Mouse (Mus musculus): ENCODE data around the gene Akap5. TPM values are rescaled to one million over a fixed set of nuclear protein-coding genes. Genes with fewer than 3 reads are reported as not detected.

Akap5 gene
- polyA plus RNA-seq (2015; fragmentation: Nextera tagmentation; extraction: Ambion mirVana): 2.6 and 2.8 TPM in 2 replicates

DNA sequence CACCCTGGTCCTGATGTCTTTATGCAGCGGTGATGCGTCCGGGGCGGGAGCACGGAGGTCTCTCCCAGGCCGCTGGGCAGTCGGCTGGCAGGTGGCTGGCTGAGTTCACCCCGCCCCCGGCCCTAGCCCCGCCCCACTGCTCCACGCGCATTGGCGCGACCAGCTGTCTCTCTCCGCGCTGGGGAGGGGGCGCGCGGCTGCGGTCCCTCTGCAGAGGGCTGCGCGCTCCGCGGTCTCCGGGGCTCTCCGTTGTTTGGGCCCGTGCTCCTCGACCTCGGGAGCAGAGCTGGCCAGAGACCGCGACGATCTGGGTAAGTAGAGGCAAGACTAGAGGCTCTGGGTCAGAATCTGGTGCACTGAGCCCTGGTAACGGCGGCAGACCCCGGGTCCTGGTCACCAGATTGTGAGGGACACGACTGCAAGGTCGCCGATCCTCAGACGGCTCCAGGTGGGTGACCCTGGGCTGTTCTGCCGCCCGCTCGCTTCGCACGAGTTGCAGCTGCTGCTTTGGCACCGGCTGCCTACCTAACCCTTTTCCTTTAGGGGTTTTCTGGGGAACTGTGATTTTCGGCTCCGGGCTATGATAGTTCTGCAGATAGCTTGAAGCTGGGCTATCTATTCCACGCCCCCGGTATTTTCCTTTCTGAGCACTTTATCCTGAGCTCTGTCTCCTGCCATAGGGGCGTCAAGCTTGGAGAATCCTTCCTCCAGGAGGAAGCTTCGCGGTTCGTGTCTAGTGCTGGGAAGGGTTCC is at the start of gene Akap5:
Gene Akap5 (plus strand): TSS at position 213 of the 753 bp plus-strand sequence.
- ATAC-seq: peak; percentile 94
- H3K4me1 ChIP-seq (ENCODE audit: control insufficient read depth, insufficient read depth, low read length): peaks cover 4% of the 10 kb centered on the region; the same call in 1 of the 2 replicates
- WGBS: 2% methylated on average over 53 of the region's 53 CpGs

DNA sequence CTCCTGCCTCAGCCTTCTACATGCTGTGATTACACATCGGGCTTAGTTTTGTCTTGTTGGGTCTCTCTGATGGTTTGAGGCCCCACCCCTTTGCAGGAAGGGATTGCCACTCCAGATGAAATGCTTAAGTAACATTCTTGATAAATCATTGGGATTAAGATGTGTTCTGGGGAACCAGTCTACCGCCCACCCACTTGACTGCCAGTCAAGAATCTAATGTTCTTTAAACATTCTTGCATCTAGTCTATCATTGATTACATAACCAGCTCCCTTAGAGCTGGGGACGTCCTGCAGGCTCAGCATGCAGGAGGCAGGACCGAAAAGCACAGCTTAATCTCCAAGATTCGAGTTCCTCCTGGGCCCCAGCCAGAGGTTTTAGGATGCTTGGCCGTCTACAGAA is 46.5 kb upstream of the Akap5 start:
- Histone ChIP-seq H3K27ac (ENCODE audit: low read length) (no peak overlapping the region), H3K36me3 (ENCODE audit: control insufficient read depth, insufficient read depth, low read length) (peaks cover 8% of the 10 kb centered on the region), H3K27me3 (replicated peaks; ENCODE audit: control insufficient read depth, insufficient read depth, low read length) (no peaks in the 10 kb centered on the region), H3K4me1 (ENCODE audit: control insufficient read depth, insufficient read depth, low read length) (no peaks in the 10 kb centered on the region; the same call in 1 of the 2 replicates), H3K9ac (ENCODE audit: low read depth, low read length) (no peak overlapping the region), H3K4me2 (ENCODE audit: low read depth, low read length) (no peak overlapping the region), H3K9me3 (ENCODE audit: control insufficient read depth, low read length) (no peaks in the 10 kb centered on the region), H3K4me3 (ENCODE audit: low read length) (no peak overlapping the region)
- ATAC-seq: no peak
- WGBS: 61% methylated on average over 6 of the region's 6 CpGs

More for the DNA sequence above, at the start of gene Akap5:
- H3K27ac ChIP-seq (ENCODE audit: low read length): no peak within 1 kb of the TSS
- no peaks in the 10 kb centered on the region for H3K9me3 ChIP-seq (ENCODE audit: control insufficient read depth, low read length)
- no peaks in the 10 kb centered on the region for H3K27me3 ChIP-seq (replicated peaks; ENCODE audit: control insufficient read depth, insufficient read depth, low read length)
- H3K9ac ChIP-seq (ENCODE audit: low read depth, low read length): peak within 1 kb of the TSS; percentile 71
- peaks cover 5% of the 10 kb centered on the region; the same call in 1 of the 2 replicates for H3K36me3 ChIP-seq (ENCODE audit: control insufficient read depth, insufficient read depth, low read length)
- H3K4me2 ChIP-seq (ENCODE audit: low read depth, low read length): peak within 1 kb of the TSS; percentile 97
- H3K4me3 ChIP-seq (ENCODE audit: low read length): peak within 1 kb of the TSS; percentile 61

DNA sequence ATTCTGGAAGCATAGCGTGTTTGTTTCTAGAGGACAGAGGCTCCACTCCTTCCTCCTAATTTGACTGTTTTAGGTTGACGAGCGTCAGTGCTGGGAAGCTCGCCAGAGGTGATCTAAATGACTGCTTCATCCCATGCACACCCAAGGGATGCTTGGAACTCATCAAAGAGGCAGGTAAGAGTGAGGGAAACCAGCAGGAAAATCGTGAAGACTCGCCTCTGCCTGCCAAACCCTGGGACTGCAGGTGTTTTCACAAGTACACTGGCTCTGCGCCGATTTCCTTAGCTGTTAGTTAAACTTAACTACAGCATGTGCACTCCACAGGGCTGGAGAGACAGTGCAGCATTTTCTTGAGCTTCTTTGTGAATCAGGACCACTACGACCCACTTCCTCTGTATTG is 44.1 kb upstream of the Akap5 start:
- no peak overlapping the region for H3K4me3 ChIP-seq (ENCODE audit: low read length)
- no peaks in the 10 kb centered on the region for H3K9me3 ChIP-seq (ENCODE audit: control insufficient read depth, low read length)
- ATAC-seq: no peak
- H3K4me2 ChIP-seq (ENCODE audit: low read depth, low read length): no peak overlapping the region
- H3K4me1 ChIP-seq (ENCODE audit: control insufficient read depth, insufficient read depth, low read length): no peaks in the 10 kb centered on the region; the same call in 1 of the 2 replicates
- no peak overlapping the region for H3K9ac ChIP-seq (ENCODE audit: low read depth, low read length)
- H3K27ac ChIP-seq (ENCODE audit: low read length): no peak overlapping the region
- WGBS: 90% methylated on average over 9 of the region's 9 CpGs
- H3K36me3 ChIP-seq (ENCODE audit: control insufficient read depth, insufficient read depth, low read length): peaks cover 8% of the 10 kb centered on the region
- H3K27me3 ChIP-seq (replicated peaks; ENCODE audit: control insufficient read depth, insufficient read depth, low read length): no peaks in the 10 kb centered on the region

DNA sequence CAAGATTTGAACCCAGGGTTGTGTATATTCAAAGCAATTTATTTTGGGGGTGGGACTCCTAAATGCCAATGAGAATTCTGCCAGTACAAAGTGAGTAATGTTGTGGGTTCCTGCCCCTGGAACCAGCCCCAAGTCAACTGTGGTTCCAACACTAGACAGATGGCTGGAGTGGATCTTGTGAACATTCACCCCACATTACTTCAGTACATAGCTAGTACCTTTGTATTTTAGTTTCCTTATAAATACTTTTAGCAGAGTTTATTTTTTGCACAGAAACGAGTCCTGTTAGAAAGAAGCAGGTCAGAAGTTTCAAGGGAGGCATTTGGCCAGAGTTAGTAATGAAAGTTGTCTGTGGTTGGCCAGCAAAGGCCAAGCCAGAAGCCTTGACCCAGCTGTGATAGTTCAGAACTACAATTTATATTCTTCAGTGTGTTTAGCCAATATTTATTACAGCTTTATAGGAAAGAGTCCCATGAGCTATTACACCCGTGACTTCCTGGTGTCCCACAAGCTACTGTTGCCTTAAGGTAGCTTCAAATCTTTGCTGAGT is 43.5 kb upstream of the Akap5 start:
- H3K36me3 ChIP-seq (ENCODE audit: control insufficient read depth, insufficient read depth, low read length): peaks cover 8% of the 10 kb centered on the region
- ATAC-seq: no peak
- no peaks in the 10 kb centered on the region for H3K27me3 ChIP-seq (replicated peaks; ENCODE audit: control insufficient read depth, insufficient read depth, low read length)
- H3K4me1 ChIP-seq (ENCODE audit: control insufficient read depth, insufficient read depth, low read length): no peaks in the 10 kb centered on the region
- H3K9ac ChIP-seq (ENCODE audit: low read depth, low read length): no peak overlapping the region
- 88% methylated on average over 2 of the region's 2 CpGs for WGBS
- no peak overlapping the region for H3K4me2 ChIP-seq (ENCODE audit: low read depth, low read length)
- no peak overlapping the region for H3K27ac ChIP-seq (ENCODE audit: low read length)
- H3K9me3 ChIP-seq (ENCODE audit: control insufficient read depth, low read length): no peaks in the 10 kb centered on the region
- H3K4me3 ChIP-seq (ENCODE audit: low read length): no peak overlapping the region

DNA sequence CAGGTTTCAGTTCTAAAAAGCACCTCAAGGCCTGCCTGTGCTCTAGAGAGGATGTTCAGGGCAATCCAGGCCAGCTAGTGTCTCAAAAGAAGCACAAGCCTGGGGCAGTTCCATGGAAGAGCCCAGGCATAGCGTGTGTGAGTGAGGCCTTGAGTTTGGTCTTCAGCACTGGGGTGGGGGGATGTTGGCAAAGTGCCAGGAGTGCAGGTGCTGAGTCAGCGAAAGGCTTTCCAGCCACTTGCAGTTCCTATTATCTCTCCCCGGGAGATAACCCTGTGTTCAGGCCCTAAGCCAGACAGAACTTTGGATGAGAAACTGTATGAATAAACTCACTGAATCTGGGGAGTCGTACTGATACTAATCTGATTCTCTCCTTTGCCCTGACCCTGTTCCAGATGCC is 42.6 kb upstream of the Akap5 start:
- no peak overlapping the region for H3K4me3 ChIP-seq (ENCODE audit: low read length)
- 48% methylated on average over 4 of the region's 4 CpGs for WGBS
- H3K9me3 ChIP-seq (ENCODE audit: control insufficient read depth, low read length): no peaks in the 10 kb centered on the region
- no peaks in the 10 kb centered on the region for H3K27me3 ChIP-seq (replicated peaks; ENCODE audit: control insufficient read depth, insufficient read depth, low read length)
- H3K9ac ChIP-seq (ENCODE audit: low read depth, low read length): no peak overlapping the region
- H3K36me3 ChIP-seq (ENCODE audit: control insufficient read depth, insufficient read depth, low read length): peaks cover 8% of the 10 kb centered on the region
- ATAC-seq: no peak; the same call in 1 of the 2 replicates
- no peaks in the 10 kb centered on the region for H3K4me1 ChIP-seq (ENCODE audit: control insufficient read depth, insufficient read depth, low read length)
- no peak overlapping the region for H3K4me2 ChIP-seq (ENCODE audit: low read depth, low read length)
- no peak overlapping the region for H3K27ac ChIP-seq (ENCODE audit: low read length)

DNA sequence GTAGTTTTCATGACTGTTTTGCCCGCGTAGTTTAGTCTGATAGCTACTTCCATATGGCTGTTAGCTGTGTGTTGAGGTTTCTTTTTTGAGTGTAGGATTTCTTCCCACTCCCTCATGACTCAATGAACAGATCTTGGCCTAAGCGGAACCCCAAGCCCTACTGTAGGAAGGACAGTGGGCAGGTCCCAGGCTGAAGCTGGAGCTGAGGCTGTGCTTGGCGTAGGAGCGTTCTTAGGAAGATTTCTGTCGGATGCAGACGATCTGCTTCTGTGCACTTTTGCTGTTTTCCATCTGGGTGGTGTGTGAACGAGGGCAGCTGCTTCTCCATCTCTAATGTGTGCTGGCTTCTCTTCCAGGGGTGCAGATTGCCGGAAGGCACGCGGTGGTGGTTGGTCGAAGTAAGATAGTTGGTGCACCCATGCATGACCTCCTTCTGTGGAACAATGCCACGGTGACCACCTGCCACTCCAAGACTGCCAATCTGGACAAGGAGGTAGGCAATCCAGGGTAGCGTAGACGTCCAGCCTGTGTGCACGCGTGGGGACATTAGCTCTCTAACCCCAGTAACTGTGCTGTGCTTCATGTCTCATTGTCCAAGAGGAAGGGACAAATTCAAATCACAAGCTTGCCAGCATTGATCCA is 42.0 kb upstream of the Akap5 start:
- Histone ChIP-seq H3K9ac (ENCODE audit: low read depth, low read length) (no peak overlapping the region), H3K27ac (ENCODE audit: low read length) (no peak overlapping the region), H3K36me3 (ENCODE audit: control insufficient read depth, insufficient read depth, low read length) (peaks cover 8% of the 10 kb centered on the region), H3K4me1 (ENCODE audit: control insufficient read depth, insufficient read depth, low read length) (no peaks in the 10 kb centered on the region), H3K4me2 (ENCODE audit: low read depth, low read length) (no peak overlapping the region), H3K9me3 (ENCODE audit: control insufficient read depth, low read length) (no peaks in the 10 kb centered on the region), H3K27me3 (replicated peaks; ENCODE audit: control insufficient read depth, insufficient read depth, low read length) (no peaks in the 10 kb centered on the region), H3K4me3 (ENCODE audit: low read length) (no peak overlapping the region)
- ATAC-seq: no peak
- 91% methylated on average over 17 of the region's 17 CpGs for WGBS

DNA sequence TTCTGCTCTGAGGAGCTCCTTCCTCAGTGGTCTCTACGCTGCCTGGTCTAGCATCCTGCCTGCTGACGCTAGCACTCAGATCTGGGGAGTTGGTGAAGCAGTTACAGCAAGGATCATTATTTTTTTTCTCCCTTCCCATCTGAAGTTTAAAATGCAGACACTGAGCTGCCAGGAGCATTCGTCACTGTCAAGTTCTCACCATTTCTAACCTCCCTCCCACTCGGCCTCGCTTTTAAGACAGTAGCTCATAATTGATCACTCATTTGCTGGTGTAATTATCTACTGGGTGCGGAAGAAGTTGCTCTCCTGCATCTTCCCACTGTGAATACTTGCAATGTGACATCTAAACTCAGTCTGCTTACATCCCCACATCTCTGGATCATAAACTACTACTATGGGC is 39.3 kb upstream of the Akap5 start:
- no peak for ATAC-seq
- Histone ChIP-seq H3K4me3 (ENCODE audit: low read length) (no peak overlapping the region), H3K4me1 (ENCODE audit: control insufficient read depth, insufficient read depth, low read length) (no peaks in the 10 kb centered on the region), H3K4me2 (ENCODE audit: low read depth, low read length) (no peak overlapping the region), H3K9ac (ENCODE audit: low read depth, low read length) (no peak overlapping the region), H3K27ac (ENCODE audit: low read length) (no peak overlapping the region), H3K36me3 (ENCODE audit: control insufficient read depth, insufficient read depth, low read length) (peaks cover 9% of the 10 kb centered on the region), H3K27me3 (replicated peaks; ENCODE audit: control insufficient read depth, insufficient read depth, low read length) (no peaks in the 10 kb centered on the region), H3K9me3 (ENCODE audit: control insufficient read depth, low read length) (no peaks in the 10 kb centered on the region)
- 74% methylated on average over 6 of the region's 6 CpGs for WGBS

DNA sequence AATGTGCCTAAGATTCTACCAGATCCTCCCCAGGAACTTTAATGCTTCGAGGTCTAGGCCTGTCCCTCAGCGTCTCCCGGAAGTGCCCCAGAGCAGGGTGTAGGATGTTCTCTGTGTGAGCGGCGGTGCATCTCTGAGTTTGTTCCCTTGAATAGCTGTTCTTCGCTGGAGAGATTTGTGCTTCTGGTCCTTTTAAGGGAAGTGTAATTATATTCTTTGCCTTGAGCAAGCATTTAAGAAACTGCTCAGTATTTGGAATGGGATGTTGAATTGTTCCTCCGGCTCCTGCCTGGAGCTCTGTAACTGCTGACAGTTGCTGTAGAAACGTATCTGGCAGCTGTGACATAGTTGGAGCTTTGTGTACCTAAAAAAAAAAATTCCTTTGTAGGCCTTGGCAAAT is 36.7 kb upstream of the Akap5 start:
- no peaks in the 10 kb centered on the region for H3K27me3 ChIP-seq (replicated peaks; ENCODE audit: control insufficient read depth, insufficient read depth, low read length)
- H3K4me2 ChIP-seq (ENCODE audit: low read depth, low read length): no peak overlapping the region
- no peak overlapping the region for H3K27ac ChIP-seq (ENCODE audit: low read length)
- H3K9me3 ChIP-seq (ENCODE audit: control insufficient read depth, low read length): no peaks in the 10 kb centered on the region
- WGBS: 77% methylated on average over 8 of the region's 8 CpGs
- H3K4me1 ChIP-seq (ENCODE audit: control insufficient read depth, insufficient read depth, low read length): no peaks in the 10 kb centered on the region
- ATAC-seq: no peak
- H3K4me3 ChIP-seq (ENCODE audit: low read length): no peak overlapping the region
- H3K9ac ChIP-seq (ENCODE audit: low read depth, low read length): no peak overlapping the region
- peaks cover 14% of the 10 kb centered on the region for H3K36me3 ChIP-seq (ENCODE audit: control insufficient read depth, insufficient read depth, low read length)

DNA sequence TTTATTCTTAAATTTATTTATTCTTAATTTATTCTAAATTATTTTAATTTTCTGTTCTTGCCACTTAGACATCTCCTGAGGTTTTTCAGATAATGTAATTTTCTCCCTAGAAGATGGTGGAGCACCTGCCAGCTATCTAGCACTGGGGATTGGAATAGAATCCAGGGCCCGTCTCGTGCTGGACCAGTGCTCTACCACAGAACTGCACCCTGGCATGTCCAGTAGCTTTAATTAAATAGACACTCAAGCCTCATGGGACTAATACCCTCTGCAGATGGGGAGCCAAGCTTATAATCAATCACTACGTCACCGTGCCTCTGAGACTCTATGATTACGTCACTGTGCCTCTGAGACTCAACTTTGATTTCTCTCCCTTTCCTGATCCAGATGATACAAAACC is 36.2 kb upstream of the Akap5 start:
- Histone ChIP-seq H3K27ac (ENCODE audit: low read length) (no peak overlapping the region), H3K9me3 (ENCODE audit: control insufficient read depth, low read length) (no peaks in the 10 kb centered on the region), H3K36me3 (ENCODE audit: control insufficient read depth, insufficient read depth, low read length) (peaks cover 13% of the 10 kb centered on the region), H3K4me2 (ENCODE audit: low read depth, low read length) (no peak overlapping the region), H3K27me3 (replicated peaks; ENCODE audit: control insufficient read depth, insufficient read depth, low read length) (no peaks in the 10 kb centered on the region), H3K4me3 (ENCODE audit: low read length) (no peak overlapping the region), H3K9ac (ENCODE audit: low read depth, low read length) (no peak overlapping the region), H3K4me1 (ENCODE audit: control insufficient read depth, insufficient read depth, low read length) (no peaks in the 10 kb centered on the region)
- no peak for ATAC-seq
- WGBS: 80% methylated on average over 5 of the region's 5 CpGs
